Mouse (Mus musculus) heart, embryonic 16.5 days (tissue): ENCODE data around the gene Dip2b. TPM values are rescaled to one million over a fixed set of nuclear protein-coding genes. Genes with fewer than 3 reads are reported as not detected.

ENCODE experiments used
- ATAC-seq: fragments of 200-750 bp; cut with Nextera tagmentation; replicated peaks from 2 replicates; pipeline ENCODE4 v1.8.0; 2017; ENCODE audit warnings: moderate number of reproducible peaks; ENCODE audit not compliant: insufficient read depth, low FRiP score; ENCODE audit errors: extremely low read depth
- H3K27ac ChIP-seq: fragments of 300-500 bp; sonication (generic); 2 replicates; pipeline ENCODE4 v1.5.1; 2014; ENCODE audit warnings: mild to moderate bottlenecking, low read length, control low read depth, moderate library complexity
- H3K27me3 ChIP-seq: fragments of 300-500 bp; sonication (generic); 2 replicates; pipeline ENCODE4 v1.6.1; 2014; ENCODE audit warnings: low read length, mixed read lengths; ENCODE audit not compliant: control insufficient read depth, insufficient read depth
- H3K36me3 ChIP-seq: fragments of 300-500 bp; sonication (generic); 2 replicates; pipeline ENCODE4 v1.6.1; 2014; ENCODE audit not compliant: control insufficient read depth, insufficient read depth
- H3K4me1 ChIP-seq: fragments of 300-500 bp; sonication (generic); 2 replicates; pipeline ENCODE4 v1.6.1; 2014; ENCODE audit warnings: low read length, mixed read lengths; ENCODE audit not compliant: control insufficient read depth, insufficient read depth
- H3K4me2 ChIP-seq: fragments of 300-500 bp; sonication (generic); 2 replicates; pipeline ENCODE4 v1.6.1; 2014; ENCODE audit warnings: low read depth, mild to moderate bottlenecking, control low read depth, low read length
- H3K4me3 ChIP-seq: fragments of 300-500 bp; sonication (generic); 2 replicates; pipeline ENCODE4 v1.5.1; 2014; ENCODE audit warnings: mild to moderate bottlenecking, control low read depth, low read length
- H3K9ac ChIP-seq: fragments of 300-500 bp; sonication (generic); 2 replicates; pipeline ENCODE4 v1.6.1; 2014; ENCODE audit warnings: low read length, control low read depth
- H3K9me3 ChIP-seq: fragments of 300-500 bp; sonication (generic); replicated peaks from 2 replicates; pipeline ENCODE4 v1.6.1; 2016; ENCODE audit warnings: low read length; ENCODE audit not compliant: control insufficient read depth
- WGBS: fragments of 180-500 bp; shearing (Covaris S2); extraction: QIAGEN DNeasy Blood & Tissue Kit; methylation state at CpG from one replicate; pipeline ENCODE4 v1.1.7; 2014; 5-methylcytosine and 5-hydroxymethylcytosine counted together
- polyA plus RNA-seq: library from polyadenylated mRNA; unstranded; fragments of >200 nt; fragmentation: Nextera tagmentation; extraction: Ambion mirVana; gene quantifications from 2 replicates; pipeline ENCODE4 v1.2.1, GENCODE M21; 2015

Gene Dip2b
- polyA plus RNA-seq, 1 experiment from 2014 or later = 14.1 TPM

- Histone ChIP-seq H3K9me3 (no peaks in the 10 kb centered on the region), H3K4me1 (peaks cover 29% of the 10 kb centered on the region), H3K27ac (no peak overlapping the region), H3K36me3 (peaks cover 15% of the 10 kb centered on the region), H3K4me2 (no peak overlapping the region), H3K27me3 (no peaks in the 10 kb centered on the region), H3K4me3 (no peak overlapping the region), H3K9ac (no peak overlapping the region)
- WGBS = 68% methylated on average over 1 of the region's 1 CpGs
- ATAC-seq = no peak
Observed at GRCm38 (mm10) chr15:100230655-100231054, 192.2 kb downstream of the Dip2b start.

GRCm38 (mm10) chr15:100231616-100232525 is 193.4 kb downstream of the Dip2b start:
- H3K4me3 ChIP-seq = no peak overlapping the region
- no peak overlapping the region for H3K4me2 ChIP-seq
- H3K27ac ChIP-seq = no peak overlapping the region
- 76% methylated on average over 14 of the region's 14 CpGs for WGBS
- no peaks in the 10 kb centered on the region for H3K27me3 ChIP-seq
- no peak for ATAC-seq
- H3K9ac ChIP-seq = no peak overlapping the region
- peaks cover 24% of the 10 kb centered on the region for H3K4me1 ChIP-seq
- peaks cover 23% of the 10 kb centered on the region for H3K36me3 ChIP-seq
- no peaks in the 10 kb centered on the region for H3K9me3 ChIP-seq

- 87% methylated on average over 12 of the region's 12 CpGs for WGBS
- H3K9me3 ChIP-seq = no peaks in the 10 kb centered on the region
- H3K4me2 ChIP-seq = no peak overlapping the region
- no peak overlapping the region for H3K4me3 ChIP-seq
- H3K9ac ChIP-seq = no peak overlapping the region
- peaks cover 26% of the 10 kb centered on the region for H3K36me3 ChIP-seq
- no peak for ATAC-seq
- H3K27me3 ChIP-seq = no peaks in the 10 kb centered on the region
- peaks cover 21% of the 10 kb centered on the region for H3K4me1 ChIP-seq
- no peak overlapping the region for H3K27ac ChIP-seq
Observed at GRCm38 (mm10) chr15:100235208-100235965, 196.9 kb downstream of the Dip2b start.

GRCm38 (mm10) chr15:100236952-100237351 is 198.5 kb downstream of the Dip2b start:
- no peak for ATAC-seq
- WGBS = 65% methylated on average over 6 of the region's 6 CpGs

GRCm38 (mm10) chr15:100241780-100242179 is 203.3 kb downstream of the Dip2b start:
- no peak for ATAC-seq
- no peak overlapping the region for H3K4me2 ChIP-seq

More at GRCm38 (mm10) chr15:100236952-100237351, 198.5 kb downstream of the Dip2b start:
- peaks cover 38% of the 10 kb centered on the region for H3K36me3 ChIP-seq
- H3K4me2 ChIP-seq = no peak overlapping the region
- H3K4me1 ChIP-seq = peaks cover 14% of the 10 kb centered on the region
- H3K9ac ChIP-seq = peak overlapping the region; percentile 8; the same call in 1 of the 2 replicates
- no peaks in the 10 kb centered on the region for H3K27me3 ChIP-seq
- peak overlapping the region; percentile 63 for H3K27ac ChIP-seq
- no peak overlapping the region for H3K4me3 ChIP-seq
- H3K9me3 ChIP-seq = no peaks in the 10 kb centered on the region

GRCm38 (mm10) chr15:100245951-100246350 is 207.5 kb downstream of the Dip2b start:
- H3K4me3 ChIP-seq = no peak overlapping the region
- peaks cover 57% of the 10 kb centered on the region for H3K36me3 ChIP-seq
- 94% methylated on average over 7 of the region's 7 CpGs for WGBS
- H3K9ac ChIP-seq = no peak overlapping the region
- H3K27ac ChIP-seq = no peak overlapping the region
- H3K4me2 ChIP-seq = no peak overlapping the region
- no peaks in the 10 kb centered on the region for H3K9me3 ChIP-seq
- no peaks in the 10 kb centered on the region for H3K4me1 ChIP-seq
- H3K27me3 ChIP-seq = no peaks in the 10 kb centered on the region
- ATAC-seq = no peak

More at GRCm38 (mm10) chr15:100241780-100242179, 203.3 kb downstream of the Dip2b start:
- Histone ChIP-seq H3K27ac (no peak overlapping the region), H3K4me3 (no peak overlapping the region), H3K27me3 (no peaks in the 10 kb centered on the region), H3K36me3 (peaks cover 35% of the 10 kb centered on the region), H3K9me3 (no peaks in the 10 kb centered on the region), H3K9ac (no peak overlapping the region), H3K4me1 (peaks cover 13% of the 10 kb centered on the region)
- WGBS = 90% methylated on average over 6 of the region's 6 CpGs

- no peak overlapping the region for H3K4me3 ChIP-seq
- ATAC-seq = no peak
- no peaks in the 10 kb centered on the region; the same call in 1 of the 2 replicates for H3K9me3 ChIP-seq
- H3K9ac ChIP-seq = no peak overlapping the region
- no peak overlapping the region for H3K27ac ChIP-seq
- H3K27me3 ChIP-seq = no peaks in the 10 kb centered on the region
- no peak overlapping the region for H3K4me2 ChIP-seq
- 93% methylated on average over 9 of the region's 9 CpGs for WGBS
- no peaks in the 10 kb centered on the region for H3K4me1 ChIP-seq
- peaks cover 61% of the 10 kb centered on the region for H3K36me3 ChIP-seq
Observed at GRCm38 (mm10) chr15:100247296-100247695, 208.8 kb downstream of the Dip2b start.

GRCm38 (mm10) chr15:100248665-100249433 is 210.4 kb downstream of the Dip2b start:
- peaks cover 63% of the 10 kb centered on the region for H3K36me3 ChIP-seq
- WGBS = 93% methylated on average over 6 of the region's 6 CpGs
- no peak for ATAC-seq
- H3K4me3 ChIP-seq = no peak overlapping the region
- no peak overlapping the region for H3K27ac ChIP-seq
- no peak overlapping the region for H3K9ac ChIP-seq
- no peaks in the 10 kb centered on the region for H3K27me3 ChIP-seq
- no peak overlapping the region for H3K4me2 ChIP-seq
- no peaks in the 10 kb centered on the region for H3K4me1 ChIP-seq
- H3K9me3 ChIP-seq = no peaks in the 10 kb centered on the region; the same call in 1 of the 2 replicates
